9 mouse cellular contexts compared by ENCODE assay signal in genomic region chr8:92359000-92359832, GRCm38 (mm10). TPM values are rescaled to one million over a fixed set of nuclear protein-coding genes. Genes with fewer than 3 reads are reported as not detected.
DNase-seq lines count a peak whose midpoint lies in the region; ATAC-seq lines count a peak whose summit lies in the region.
"Had no signal": no experiment of that assay in that cellular context is flagged by ENCODE, and none has a peak within 500 bp of the region (broad histone marks: within the 10 kb centered on the region; RNA-seq: fewer than 3 reads in every experiment).

No protein-coding gene starts in this region.

- no peaks in the 10 kb centered on the region for H3K9me3 ChIP-seq in heart, embryonic 13.5 days
- no peaks in the 10 kb centered on the region for H3K9me3 ChIP-seq in limb, embryonic 10.5 days (replicated peaks)
- no peaks in the 10 kb centered on the region for H3K9me3 ChIP-seq in neural tube, embryonic 11.5 days (ENCODE audit: control insufficient read depth, low read length)

- no peaks in the 10 kb centered on the region; the same call in 1 of the 2 replicates for H3K36me3 ChIP-seq in heart, embryonic 13.5 days
- H3K36me3 ChIP-seq in limb, embryonic 10.5 days = peaks cover 8% of the 10 kb centered on the region; the same call in 1 of the 2 replicates
- peaks cover 2% of the 10 kb centered on the region; the same call in 1 of the 2 replicates for H3K36me3 ChIP-seq in neural tube, embryonic 11.5 days (ENCODE audit: control insufficient read depth, insufficient read depth, low read length)

- H3K27me3 ChIP-seq in heart, embryonic 13.5 days (replicated peaks) = peaks cover 72% of the 10 kb centered on the region
- peaks cover 88% of the 10 kb centered on the region for H3K27me3 ChIP-seq in limb, embryonic 10.5 days (ENCODE audit: low read depth, poor library complexity, severe bottlenecking)
- peaks cover 29% of the 10 kb centered on the region for H3K27me3 ChIP-seq in neural tube, embryonic 11.5 days (ENCODE audit: control insufficient read depth, insufficient read depth, low read length)

- no peak for ATAC-seq in heart, embryonic 13.5 days (ENCODE audit: extremely low read depth, insufficient number of reproducible peaks, low FRiP score, low TSS enrichment)
- no peak for ATAC-seq in neural tube, embryonic 11.5 days (ENCODE audit: insufficient read depth, low FRiP score, low TSS enrichment)

- H3K4me1 ChIP-seq in heart, embryonic 13.5 days = peaks cover 44% of the 10 kb centered on the region
- peaks cover 77% of the 10 kb centered on the region for H3K4me1 ChIP-seq in limb, embryonic 10.5 days
- peaks cover 15% of the 10 kb centered on the region for H3K4me1 ChIP-seq in neural tube, embryonic 11.5 days (ENCODE audit: control insufficient read depth, insufficient read depth, low read length)

- peak; percentile 22 for DNase-seq in adrenal gland, adult 2 months
- no peak for DNase-seq in adrenal gland, postnatal 36 days
- peak; percentile 86 for DNase-seq in Muller cell, postnatal 12 days (ENCODE audit: inconsistent ontology term)
- DNase-seq in limb, embryonic 10.5 days (ENCODE audit: low spot score) = peak; percentile 71
- peak; percentile 62 for DNase-seq in neural tube, embryonic 11.5 days (ENCODE audit: low spot score)
- DNase-seq in c-Kit-positive CD71-positive TER-119-positive erythroid progenitor cells, embryonic 14.5 days (ENCODE audit: low spot score) = no peak
- no peak for DNase-seq in testis, postnatal 10 days (ENCODE audit: low spot score)

- peak overlapping the region; percentile 91 for H3K9ac ChIP-seq in heart, embryonic 13.5 days
- peak overlapping the region; percentile 95 for H3K9ac ChIP-seq in neural tube, embryonic 11.5 days (ENCODE audit: low read length)

- H3K4me2 ChIP-seq in heart, embryonic 13.5 days = peak overlapping the region; percentile 86
- peak overlapping the region; percentile 92 for H3K4me2 ChIP-seq in neural tube, embryonic 11.5 days (ENCODE audit: low read depth)

- H3K4me3 ChIP-seq in heart, embryonic 13.5 days = peak overlapping the region; percentile 65
- H3K4me3 ChIP-seq in limb, embryonic 10.5 days = peak overlapping the region; percentile 69
- H3K4me3 ChIP-seq in neural tube, embryonic 11.5 days (ENCODE audit: low read depth, low read length) = peak overlapping the region; percentile 85

- peak overlapping the region; percentile 69 for H3K27ac ChIP-seq in heart, embryonic 13.5 days (replicated peaks)
- peak overlapping the region; percentile 87 for H3K27ac ChIP-seq in limb, embryonic 10.5 days
- H3K27ac ChIP-seq in neural tube, embryonic 11.5 days (ENCODE audit: low read depth, low read length) = peak overlapping the region; percentile 95

- WGBS in heart, embryonic 13.5 days = 2% methylated on average over 35 of the region's 35 CpGs
- 1% methylated on average over 35 of the region's 35 CpGs for WGBS in limb, embryonic 10.5 days
- WGBS in neural tube, embryonic 11.5 days = under 1% methylated on average over 35 of the region's 35 CpGs

RNA-seq across cellular contexts. Expression of gene Irx5, which starts 1.8 kb away (rescaled TPM):
- 1 to 10 TPM; 2.6 to 3.1 TPM for total RNA-seq in adrenal gland, adult 2 months (2021)
- 7.5 and 10.8 TPM in 2 replicates for polyA plus RNA-seq in adrenal gland, adult 2 months (2012; rRNA removed)
- total RNA-seq in adrenal gland, postnatal 36 days (2021) = 1 to 10 TPM; 2.0 to 2.1 TPM
- 7.7 and 8.5 TPM in 2 replicates for polyA plus RNA-seq in heart, embryonic 13.5 days (2015; fragmentation: Nextera tagmentation; extraction: Ambion mirVana)
- 11.5 and 13.2 TPM in 2 replicates for polyA plus RNA-seq in limb, embryonic 10.5 days (2016; fragmentation: Nextera tagmentation; extraction: Ambion mirVana)
- polyA plus RNA-seq in neural tube, embryonic 11.5 days (2014; fragmentation: Nextera tagmentation; extraction: Ambion mirVana) = 19.7 and 21.2 TPM in 2 replicates
- total RNA-seq: liver, adult 2 months had no signal
- polyA plus RNA-seq: liver, adult 2 months had no signal

Comparison
In these comparisons a context has a peak if more than half of its experiments do, and no peak if none do; other contexts are left out.
1. DNase-seq: peak in adrenal gland, adult 2 months (single experiment), Muller cell, postnatal 12 days (single experiment), limb, embryonic 10.5 days (single experiment) and neural tube, embryonic 11.5 days (single experiment); none in adrenal gland, postnatal 36 days (0 of 2), c-Kit-positive CD71-positive TER-119-positive erythroid progenitor cells, embryonic 14.5 days (single experiment) and testis, postnatal 10 days (single experiment).
2. Peak in every context shown above with its lines, with median percentiles within 50 percentile points of each other: H3K27ac ChIP-seq and H3K4me3 ChIP-seq.